Mouse (Mus musculus) kidney, adult 8-10 months (tissue): Measurements from ENCODE around the gene Dvl1.

Source experiments
- DNase-seq, 2 experiments: peaks; one replicate each; pipeline ENCODE4 v3.0.0; 2022

The Dvl1 gene

DNA sequence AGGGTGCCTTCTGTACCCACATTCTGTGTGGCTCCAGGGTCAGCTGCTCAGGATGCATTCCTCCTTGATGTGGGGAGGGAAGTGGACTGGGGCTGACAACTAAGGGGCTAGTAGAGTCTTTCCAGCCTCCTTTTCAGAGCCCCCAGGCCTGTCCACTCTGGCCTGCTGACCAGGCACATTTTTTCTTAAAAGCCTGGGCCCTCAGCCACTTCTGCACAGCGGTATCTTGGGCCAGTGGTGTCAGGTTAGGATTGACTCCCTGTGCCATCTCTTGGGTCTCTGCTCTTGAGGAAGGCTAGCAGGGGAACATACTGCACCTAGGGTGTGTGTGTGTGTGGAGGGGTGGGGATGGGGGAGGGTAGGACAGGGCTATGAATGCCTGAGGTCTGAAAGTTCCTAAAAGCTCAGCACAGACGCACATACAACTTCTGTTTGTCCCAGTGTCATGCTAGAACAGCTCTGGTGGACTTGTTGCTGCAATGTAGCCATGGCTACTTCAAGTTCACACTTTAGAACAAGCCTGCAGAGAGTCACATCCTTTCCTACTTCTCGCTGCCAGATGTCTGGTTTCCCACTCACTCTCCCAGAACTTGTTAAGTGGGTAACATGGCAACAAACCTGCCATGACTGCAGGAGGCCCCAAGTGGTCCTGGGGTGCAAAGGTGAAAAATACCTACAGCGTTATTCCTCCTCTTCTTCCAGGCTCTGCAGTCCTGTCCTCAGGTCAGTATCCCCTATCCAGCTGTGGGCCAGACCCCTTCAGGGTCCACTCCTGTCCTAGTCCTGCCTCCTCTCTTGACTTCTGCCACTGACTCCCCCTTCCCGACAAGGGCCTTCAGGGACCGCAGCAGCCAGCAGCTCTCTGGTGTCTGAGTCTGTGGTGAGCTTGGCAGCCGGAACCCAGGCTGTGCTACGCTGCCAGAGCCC lies 6.9 kb upstream of the Dvl1 start:
- no peak for DNase-seq

- DNase-seq: peak; percentile 70 to 78
Observed at GRCm38 (mm10) chr4:155841003-155841454, 6.2 kb upstream of the Dvl1 start.

GRCm38 (mm10) chr4:155841651-155842270 lies 5.4 kb upstream of the Dvl1 start:
- no peak for DNase-seq

GRCm38 (mm10) chr4:155843231-155843630 lies 4.0 kb upstream of the Dvl1 start:
- peak; percentile 73 to 77 for DNase-seq

DNA sequence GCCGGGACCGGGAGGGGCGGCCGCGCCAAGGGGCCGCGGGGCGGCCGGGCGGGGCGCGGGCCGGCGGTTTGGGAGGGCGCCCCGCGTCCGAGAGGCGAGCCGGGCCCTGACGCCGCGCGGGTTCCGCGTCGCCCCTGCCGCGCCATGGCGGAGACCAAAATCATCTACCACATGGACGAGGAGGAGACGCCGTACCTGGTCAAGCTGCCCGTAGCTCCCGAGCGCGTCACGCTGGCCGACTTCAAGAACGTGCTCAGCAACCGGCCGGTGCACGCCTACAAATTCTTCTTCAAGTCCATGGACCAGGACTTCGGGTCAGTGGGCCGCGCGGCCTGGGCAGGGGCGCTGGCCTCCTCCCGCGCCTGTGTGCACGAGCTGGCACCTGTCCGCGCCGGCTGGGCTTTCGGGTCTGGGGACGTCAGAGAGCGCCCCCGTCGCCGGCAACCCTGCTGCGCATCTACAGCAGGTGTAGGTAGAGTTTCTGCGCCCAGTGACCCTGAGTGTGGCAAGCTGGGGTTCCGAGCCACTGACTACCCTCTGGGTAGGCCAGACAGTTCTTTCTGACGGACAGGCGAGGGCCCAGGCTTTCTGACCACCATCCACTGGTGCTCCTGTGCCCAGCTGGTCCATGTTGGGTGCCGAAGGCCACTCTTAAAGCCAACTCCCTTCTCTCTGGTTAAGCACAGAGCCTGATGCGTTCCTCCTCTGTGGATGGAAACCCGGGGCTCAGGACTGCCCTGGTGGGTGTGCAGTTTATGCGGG lies 570 bp downstream of the Dvl1 start:
- DNase-seq: peak; percentile 62 to 69

DNA sequence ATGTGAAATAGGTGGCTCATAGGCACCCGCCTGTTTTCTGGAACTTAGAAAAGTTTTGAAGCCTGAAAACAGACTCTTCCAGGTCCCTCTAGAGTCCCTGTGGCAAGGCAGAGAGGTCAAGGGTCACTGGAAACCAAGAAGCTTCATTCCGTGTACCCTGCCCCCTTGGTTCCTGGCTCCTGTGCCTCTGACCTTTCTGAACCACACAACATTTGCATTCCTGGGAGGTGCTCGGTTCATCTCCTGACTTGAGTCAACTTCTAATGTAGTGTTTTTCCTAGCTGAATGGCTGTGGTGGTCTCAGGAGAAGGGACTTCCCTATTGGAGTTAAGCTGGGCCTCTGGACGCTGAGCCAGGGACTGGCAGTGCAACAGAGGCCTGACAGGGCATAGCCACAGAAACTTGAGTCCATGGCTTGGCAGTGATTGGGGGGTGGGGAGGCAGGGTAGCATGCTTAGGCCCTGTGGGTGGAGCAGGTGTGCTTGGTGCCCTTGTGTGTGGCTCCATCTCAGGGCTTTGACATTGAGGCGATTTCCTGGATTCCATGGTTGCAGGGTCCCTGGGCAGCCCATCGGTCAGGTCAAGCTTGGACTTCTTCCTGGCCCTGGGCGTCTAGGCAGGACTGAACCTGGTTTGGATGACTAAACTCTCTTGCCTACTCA lies 1.4 kb downstream of the Dvl1 start:
- peak; percentile 77 to 82 for DNase-seq

GRCm38 (mm10) chr4:155849391-155849790 lies 2.2 kb downstream of the Dvl1 start:
- no peak for DNase-seq

GRCm38 (mm10) chr4:155849792-155850451 lies 2.7 kb downstream of the Dvl1 start:
- DNase-seq: peak; percentile 61 to 68

DNA sequence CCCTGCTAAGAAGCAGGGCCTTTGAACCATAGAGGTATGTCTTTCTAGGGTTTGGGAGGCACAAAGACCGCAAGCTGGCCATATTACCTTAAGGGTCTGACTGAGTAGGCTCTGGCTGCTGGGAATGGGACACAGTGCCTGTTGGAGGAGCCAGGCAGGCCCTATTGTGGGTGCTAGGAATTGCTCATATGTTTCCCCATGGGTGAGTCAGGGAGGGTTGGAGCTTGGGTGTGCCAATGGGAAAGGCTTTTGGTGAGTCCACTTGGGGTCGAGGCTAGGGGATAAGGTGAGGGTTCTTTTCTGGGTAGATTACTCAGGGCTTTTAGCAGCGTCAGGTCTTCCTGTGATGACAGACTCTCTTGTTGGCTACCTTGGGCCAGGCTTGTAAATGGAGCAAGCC lies 4.2 kb downstream of the Dvl1 start:
- DNase-seq: no peak

- DNase-seq: peak; percentile 62 to 73
Observed at GRCm38 (mm10) chr4:155851951-155852411, 4.8 kb downstream of the Dvl1 start.

- no peak for DNase-seq
Observed at GRCm38 (mm10) chr4:155853421-155853820, 6.2 kb downstream of the Dvl1 start.

- no peak for DNase-seq
Observed at GRCm38 (mm10) chr4:155854991-155855390, 7.8 kb downstream of the Dvl1 start.

DNA sequence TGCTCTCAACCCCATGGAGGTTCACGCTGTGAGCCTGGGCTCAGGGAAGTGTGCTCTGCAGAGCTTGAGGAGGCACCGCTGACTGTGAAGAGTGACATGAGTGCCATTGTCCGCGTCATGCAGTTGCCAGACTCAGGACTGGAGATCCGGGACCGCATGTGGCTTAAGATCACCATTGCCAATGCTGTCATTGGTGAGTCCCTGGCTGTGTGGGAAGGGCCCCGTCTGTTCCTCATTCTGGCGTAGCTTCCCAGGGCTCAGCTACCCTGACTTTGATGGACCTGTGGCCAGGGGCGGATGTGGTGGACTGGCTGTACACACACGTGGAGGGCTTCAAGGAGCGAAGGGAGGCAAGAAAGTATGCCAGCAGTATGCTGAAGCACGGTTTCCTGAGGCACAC lies 8.9 kb downstream of the Dvl1 start:
- DNase-seq: no peak

- no peak for DNase-seq
Observed at GRCm38 (mm10) chr4:155856881-155857280, 9.7 kb downstream of the Dvl1 start.

DNA sequence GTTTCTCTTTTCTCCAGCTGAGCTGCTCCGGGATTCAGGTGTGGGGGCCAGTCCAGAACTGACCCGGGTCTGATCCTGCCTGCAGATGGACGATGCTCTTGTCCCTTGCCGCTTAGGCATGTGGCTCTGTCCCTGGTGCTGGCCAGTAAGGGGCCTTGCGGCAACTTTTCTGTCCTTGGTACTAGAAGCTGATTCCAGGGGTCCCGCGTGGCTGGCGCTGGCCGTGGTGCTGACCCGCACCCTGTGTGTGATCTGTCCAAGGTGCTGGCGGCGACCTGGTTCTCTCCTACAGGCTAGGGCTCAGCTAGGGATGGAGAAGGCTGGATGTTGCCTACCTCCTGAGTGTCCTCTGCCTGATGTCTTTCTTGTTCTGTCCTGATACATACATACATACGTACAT lies 12.1 kb downstream of the Dvl1 start:
- DNase-seq: no peak

GRCm38 (mm10) chr4:155861787-155862186 lies 14.6 kb downstream of the Dvl1 start:
- DNase-seq: no peak

GRCm38 (mm10) chr4:155863001-155863400 lies 15.8 kb downstream of the Dvl1 start, which contains the start of gene Tas1r3:
Tas1r3 (minus strand) TSS chr4:155863362.
- no peak for DNase-seq

GRCm38 (mm10) chr4:155868614-155869298 lies 21.6 kb downstream of the Dvl1 start:
- DNase-seq: peak in 1 of 2 experiments; percentile 52

DNA sequence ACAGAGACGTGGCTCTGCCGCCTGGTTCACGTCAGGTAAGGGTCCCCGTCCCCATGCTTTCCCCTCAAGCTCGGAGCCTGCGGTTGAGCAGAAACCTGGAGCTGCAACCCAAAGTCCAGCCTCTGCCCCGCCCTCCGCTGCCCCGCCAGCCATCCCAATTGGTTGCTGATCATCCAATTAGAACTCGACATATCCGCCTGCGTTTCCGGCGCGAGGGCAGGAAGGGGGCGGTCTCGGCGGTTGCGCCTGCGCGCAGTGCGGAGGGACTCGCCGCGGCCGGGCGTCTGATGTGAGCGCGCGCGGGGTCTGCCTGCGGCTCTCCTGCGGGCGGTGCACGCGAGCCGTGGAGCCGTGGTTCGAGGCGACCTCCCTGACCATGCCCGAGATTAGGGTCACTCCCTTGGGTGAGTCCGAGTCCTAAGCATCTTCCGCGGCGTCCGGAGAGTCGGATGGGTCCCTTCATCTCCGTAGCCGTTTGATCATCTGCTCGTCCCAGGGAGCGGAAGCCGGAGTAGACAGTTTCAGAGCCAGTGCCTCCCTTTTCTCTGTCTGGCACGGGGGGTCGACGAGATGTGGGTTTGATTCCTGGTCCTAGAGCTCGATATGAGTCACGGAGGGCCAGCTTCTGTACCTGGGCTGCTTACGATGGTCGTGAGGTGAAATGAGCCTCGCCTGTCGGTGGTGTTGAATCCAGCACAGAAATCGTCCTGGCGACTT lies 22.3 kb downstream of the Dvl1 start, which contains the start of the genes Cptp and Ints11:
Cptp (minus strand) TSS at position 124 of the 717 bp plus-strand sequence.
Ints11 (plus strand) TSS at position 230 of the 717 bp plus-strand sequence.
- DNase-seq: peak; percentile 97

DNA sequence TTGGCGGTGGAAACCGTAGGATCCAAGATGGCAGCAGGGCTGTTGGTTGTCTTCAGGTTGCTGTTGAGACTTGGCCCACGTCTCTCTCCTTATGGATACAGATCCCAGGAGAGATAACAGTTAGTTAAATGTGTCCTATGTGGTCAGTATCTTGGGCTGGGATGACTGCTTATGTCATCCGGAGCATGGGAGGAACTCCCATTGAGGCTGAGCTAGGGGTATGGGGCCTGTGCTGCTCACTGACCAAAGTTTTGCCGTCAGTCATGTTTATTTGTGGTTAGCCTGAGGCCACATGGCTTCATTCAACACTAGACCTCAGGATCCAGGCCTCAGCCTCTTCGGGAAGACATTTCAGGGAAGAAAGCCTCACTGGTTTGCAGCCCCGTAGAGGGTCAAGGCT lies 24.2 kb downstream of the Dvl1 start:
- DNase-seq: no peak
